ENCODE assay signal across 11 mouse cellular contexts in the genomic region with DNA sequence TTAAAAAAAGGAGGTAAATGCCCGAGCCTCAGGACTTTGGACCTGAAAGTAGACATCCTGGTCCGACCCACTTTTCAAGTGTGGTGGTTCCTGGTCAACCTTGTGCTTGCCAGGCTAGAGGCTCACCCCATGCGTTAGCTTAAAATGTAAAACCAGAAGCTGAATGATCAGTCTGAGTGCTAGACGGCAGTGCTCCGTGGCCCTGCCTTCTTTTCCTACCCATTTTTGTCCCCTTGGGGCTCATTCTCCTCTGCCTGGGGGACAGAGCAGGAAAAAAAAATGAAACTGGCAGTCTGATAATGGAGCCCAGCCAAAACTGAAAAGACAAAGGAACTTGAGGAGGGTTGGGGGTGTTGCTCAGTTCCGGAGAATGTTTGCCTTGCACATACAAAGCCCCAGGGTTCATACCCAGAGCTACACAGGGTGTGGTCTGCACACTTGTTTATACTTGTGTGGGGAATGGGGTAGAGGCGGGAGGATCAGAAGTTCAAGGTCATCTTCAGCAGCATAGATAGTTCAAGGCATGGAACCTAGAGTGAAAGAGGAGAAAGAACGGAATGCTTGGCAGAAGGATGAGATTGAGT.
A peak's percentile ranks its signal among the peaks of the same experiment; 100 is the strongest.
DNase-seq lines count a peak whose midpoint lies in the region; ATAC-seq lines count a peak whose summit lies in the region.
"Had no signal": no experiment of that assay in that cellular context is flagged by ENCODE, and none has a peak within 500 bp of the region (broad histone marks: within the 10 kb centered on the region; RNA-seq: fewer than 3 reads in every experiment).

No protein-coding gene starts in this region.

- H3K27me3 ChIP-seq in hindbrain, embryonic 13.5 days = no peaks in the 10 kb centered on the region
- no peaks in the 10 kb centered on the region; the same call in 1 of the 2 replicates for H3K27me3 ChIP-seq in hindbrain, embryonic 12.5 days
- H3K27me3 ChIP-seq in heart, embryonic 15.5 days = no peaks in the 10 kb centered on the region
- H3K27me3 ChIP-seq: limb, embryonic 13.5 days had no signal

- no peaks in the 10 kb centered on the region for H3K36me3 ChIP-seq in hindbrain, embryonic 13.5 days
- no peaks in the 10 kb centered on the region for H3K36me3 ChIP-seq in hindbrain, embryonic 12.5 days
- 0 out of 2 replicates have a peak, but pooled peaks cover 5% of the 10 kb centered on the region for H3K36me3 ChIP-seq in heart, embryonic 15.5 days
- H3K36me3 ChIP-seq in macrophage (ENCODE audit: inconsistent target) = no peaks in the 10 kb centered on the region

- peak; percentile 93 for DNase-seq in R1 (ENCODE audit: low read depth, low spot score)
- no peak for DNase-seq in frontal cortex, adult 2 months (ENCODE audit: extremely low spot score in 1 of 2, low spot score in 1 of 2)
- DNase-seq: adrenal gland, adult 8-10 months; layer of hippocampus, adult 9-11 months; thymus, adult 2 months had no signal

- 63% methylated on average over 8 of the region's 8 CpGs for WGBS in hindbrain, embryonic 13.5 days
- 70% methylated on average over 8 of the region's 8 CpGs for WGBS in hindbrain, embryonic 12.5 days
- WGBS in heart, embryonic 15.5 days = 58% methylated on average over 8 of the region's 8 CpGs
- 71% methylated on average over 8 of the region's 8 CpGs for WGBS in macrophage (ENCODE audit: missing documents)

- H3K4me2 ChIP-seq in hindbrain, embryonic 13.5 days = no peak overlapping the region
- no peak overlapping the region for H3K4me2 ChIP-seq in hindbrain, embryonic 12.5 days (replicated peaks)
- H3K4me2 ChIP-seq in heart, embryonic 15.5 days = no peak overlapping the region
- H3K4me2 ChIP-seq: limb, embryonic 13.5 days had no signal

- no peak overlapping the region for H3K9ac ChIP-seq in hindbrain, embryonic 13.5 days
- no peak overlapping the region for H3K9ac ChIP-seq in hindbrain, embryonic 12.5 days
- no peak overlapping the region for H3K9ac ChIP-seq in heart, embryonic 15.5 days
- H3K9ac ChIP-seq: limb, embryonic 13.5 days had no signal

- peaks cover 9% of the 10 kb centered on the region; the same call in 1 of the 2 replicates for H3K4me1 ChIP-seq in hindbrain, embryonic 13.5 days (replicated peaks)
- H3K4me1 ChIP-seq in hindbrain, embryonic 12.5 days = peaks cover 4% of the 10 kb centered on the region; the same call in 1 of the 2 replicates
- peaks cover 26% of the 10 kb centered on the region for H3K4me1 ChIP-seq in heart, embryonic 15.5 days (replicated peaks)

- H3K9me3 ChIP-seq in hindbrain, embryonic 13.5 days = no peaks in the 10 kb centered on the region
- H3K9me3 ChIP-seq in hindbrain, embryonic 12.5 days (replicated peaks) = no peaks in the 10 kb centered on the region
- H3K9me3 ChIP-seq in heart, embryonic 15.5 days (replicated peaks) = no peaks in the 10 kb centered on the region
- H3K9me3 ChIP-seq: limb, embryonic 13.5 days had no signal

- no peak for ATAC-seq in hindbrain, embryonic 13.5 days (ENCODE audit: low FRiP score)
- ATAC-seq in hindbrain, embryonic 12.5 days (ENCODE audit: low FRiP score) = no peak; the same call in 1 of the 2 replicates
- ATAC-seq in heart, embryonic 15.5 days (replicated peaks; ENCODE audit: insufficient number of reproducible peaks, insufficient read depth, low FRiP score, low read depth) = 0 out of 2 replicates have a peak, but pooled peaks have one; percentile 43
- ATAC-seq in erythroblast, adult 5-6 weeks (replicated peaks; ENCODE audit: low FRiP score, poor library complexity, severe bottlenecking) = no peak

- peak overlapping the region; percentile 35; the same call in 1 of the 2 replicates for H3K27ac ChIP-seq in hindbrain, embryonic 13.5 days
- no peak overlapping the region for H3K27ac ChIP-seq in hindbrain, embryonic 12.5 days
- H3K27ac ChIP-seq in heart, embryonic 15.5 days = peak overlapping the region; percentile 65
- peak overlapping the region; percentile 60 for H3K27ac ChIP-seq in macrophage
- H3K27ac ChIP-seq: limb, embryonic 13.5 days had no signal

- peaks cover 94% of the 10 kb centered on the region for H3K79me2 ChIP-seq in macrophage (ENCODE audit: inconsistent target)

- no peak overlapping the region for H3K4me3 ChIP-seq in hindbrain, embryonic 13.5 days
- no peak overlapping the region for H3K4me3 ChIP-seq in hindbrain, embryonic 12.5 days
- no peak overlapping the region for H3K4me3 ChIP-seq in heart, embryonic 15.5 days
- no peak overlapping the region for H3K4me3 ChIP-seq in macrophage (ENCODE audit: inconsistent target)
- H3K4me3 ChIP-seq: limb, embryonic 13.5 days had no signal
